Mouse (Mus musculus): ENCODE results near the gene Tbrg1. TPM values are rescaled to one million over a fixed set of nuclear protein-coding genes. Genes with fewer than 3 reads are reported as not detected.

Tbrg1 gene
- polyA plus RNA-seq, 1 experiment from 2014 or later = 59.7 TPM

DNA sequence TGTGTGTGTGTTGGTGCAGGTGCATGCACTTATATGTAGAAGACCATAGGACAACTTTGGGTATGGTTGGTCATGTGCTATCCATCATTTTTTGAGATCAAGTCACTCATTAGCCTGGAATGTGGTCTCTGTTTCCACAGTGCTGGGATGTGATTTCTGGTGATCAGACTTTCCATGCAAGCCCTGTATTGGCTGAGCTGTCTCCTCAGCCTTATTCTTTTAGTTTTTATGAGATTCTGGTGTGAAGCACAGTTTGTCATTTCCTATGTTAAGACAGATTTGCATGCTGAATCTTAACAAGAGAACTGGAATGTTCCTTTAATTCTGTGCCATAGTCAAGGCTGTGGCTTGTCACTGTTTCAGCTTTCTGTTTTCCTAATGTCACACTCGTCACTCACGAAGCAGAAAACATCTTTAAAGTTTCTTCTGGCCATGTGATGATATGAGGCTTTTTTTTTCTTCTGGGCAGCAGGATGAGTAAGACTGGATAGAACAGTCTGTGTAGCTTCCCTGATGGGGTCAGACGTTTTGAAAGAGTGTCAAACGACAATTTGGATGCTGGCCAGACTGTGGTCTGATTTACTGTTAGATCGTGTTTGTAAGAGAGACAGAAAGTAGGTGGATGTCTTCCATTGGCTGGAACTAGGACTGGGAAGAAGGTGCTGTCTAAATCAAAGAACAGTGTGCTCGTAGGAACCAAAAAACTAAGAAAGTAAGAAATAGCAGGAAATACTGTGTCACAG, 20.1 kb downstream of the Tbrg1 start:
- ATAC-seq = no peak
- H3K36me3 ChIP-seq (replicated peaks; ENCODE audit: insufficient read depth, low read length) = no peaks in the 10 kb centered on the region
- no peak for DNase-seq
- H3K9me3 ChIP-seq (ENCODE audit: low read length) = no peaks in the 10 kb centered on the region
- no peaks in the 10 kb centered on the region for H3K27me3 ChIP-seq (ENCODE audit: insufficient read depth, low read length)
- no peak overlapping the region for H3K4me3 ChIP-seq (ENCODE audit: low read depth, low read length)
- no peak overlapping the region for H3K27ac ChIP-seq (ENCODE audit: low read depth)
- no peak overlapping the region for H3K4me2 ChIP-seq (ENCODE audit: low read depth, low read length)
- 55% methylated on average over 6 of the region's 6 CpGs for WGBS (ENCODE audit: insufficient replicate concordance)
- H3K4me1 ChIP-seq (ENCODE audit: insufficient read depth) = no peaks in the 10 kb centered on the region
- H3K9ac ChIP-seq (replicated peaks) = no peak overlapping the region
- no peak for TF ChIP-seq EP300 (IDR thresholded peaks at IDR 0.05; ENCODE audit: low read depth)
- no peak for TF ChIP-seq CTCF (IDR thresholded peaks at IDR 0.05; ENCODE audit: low read depth)

DNA sequence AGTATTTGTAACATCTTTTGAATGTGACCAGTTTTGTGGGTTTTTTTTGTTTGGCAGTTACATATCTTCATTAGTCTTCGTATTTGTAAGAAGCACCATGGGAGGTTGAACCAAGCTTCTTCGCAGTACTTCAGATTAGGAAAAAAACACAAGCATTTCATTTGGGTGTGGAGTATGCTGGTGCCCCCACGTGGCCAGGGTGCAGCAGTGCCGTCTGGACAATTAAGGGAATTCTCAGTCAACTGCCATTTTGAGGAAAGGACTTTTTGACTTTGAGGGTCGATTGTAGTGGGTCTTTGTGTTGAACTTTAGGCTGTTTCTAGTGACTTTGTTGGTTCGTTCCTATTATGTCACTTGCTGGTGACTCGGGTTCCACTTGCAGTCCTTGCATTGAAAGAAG, 20.8 kb downstream of the Tbrg1 start:
- TF ChIP-seq EP300 (IDR thresholded peaks at IDR 0.05; ENCODE audit: low read depth) = no peak
- peak; percentile 80 for TF ChIP-seq CTCF (IDR thresholded peaks at IDR 0.05; ENCODE audit: low read depth)
- Histone ChIP-seq H3K36me3 (replicated peaks; ENCODE audit: insufficient read depth, low read length) (no peaks in the 10 kb centered on the region), H3K27me3 (ENCODE audit: insufficient read depth, low read length) (no peaks in the 10 kb centered on the region), H3K9ac (replicated peaks) (no peak overlapping the region), H3K4me2 (ENCODE audit: low read depth, low read length) (no peak overlapping the region), H3K4me3 (ENCODE audit: low read depth, low read length) (no peak overlapping the region), H3K27ac (ENCODE audit: low read depth) (no peak overlapping the region), H3K9me3 (ENCODE audit: low read length) (no peaks in the 10 kb centered on the region), H3K4me1 (ENCODE audit: insufficient read depth) (no peaks in the 10 kb centered on the region)
- no peak for ATAC-seq
- peak; percentile 56 for DNase-seq
- 17% methylated on average over 7 of the region's 7 CpGs for WGBS (ENCODE audit: insufficient replicate concordance)

DNA sequence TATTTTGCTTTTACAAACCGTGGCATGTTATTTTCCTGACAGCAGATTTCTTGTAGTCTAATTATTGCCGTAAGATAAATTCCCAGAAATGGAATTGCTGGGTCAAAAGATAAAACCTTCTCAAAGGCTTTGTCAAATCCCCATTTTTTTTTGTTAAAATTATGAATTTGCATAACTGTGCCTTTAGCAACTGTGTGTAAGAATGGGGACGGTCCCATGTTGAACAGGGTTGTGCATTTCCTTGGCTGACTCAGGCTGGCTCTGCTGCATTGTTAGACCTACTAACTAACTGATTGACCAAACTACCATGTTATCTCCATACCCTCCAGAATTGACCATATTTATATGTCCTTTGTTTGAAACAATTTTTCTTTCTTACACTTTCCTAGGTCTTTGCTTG, 22.8 kb downstream of the Tbrg1 start:
- Histone ChIP-seq H3K27ac (ENCODE audit: low read depth) (no peak overlapping the region), H3K4me2 (ENCODE audit: low read depth, low read length) (no peak overlapping the region), H3K9ac (replicated peaks) (no peak overlapping the region), H3K4me1 (ENCODE audit: insufficient read depth) (no peaks in the 10 kb centered on the region), H3K36me3 (replicated peaks; ENCODE audit: insufficient read depth, low read length) (no peaks in the 10 kb centered on the region), H3K4me3 (ENCODE audit: low read depth, low read length) (no peak overlapping the region), H3K27me3 (ENCODE audit: insufficient read depth, low read length) (no peaks in the 10 kb centered on the region), H3K9me3 (ENCODE audit: low read length) (no peaks in the 10 kb centered on the region)
- ATAC-seq = no peak
- TF ChIP-seq CTCF (IDR thresholded peaks at IDR 0.05; ENCODE audit: low read depth) (no peak), EP300 (IDR thresholded peaks at IDR 0.05; ENCODE audit: low read depth) (no peak)
- WGBS (ENCODE audit: insufficient replicate concordance) = 85% methylated on average over 3 of the region's 3 CpGs
- DNase-seq = no peak

DNA sequence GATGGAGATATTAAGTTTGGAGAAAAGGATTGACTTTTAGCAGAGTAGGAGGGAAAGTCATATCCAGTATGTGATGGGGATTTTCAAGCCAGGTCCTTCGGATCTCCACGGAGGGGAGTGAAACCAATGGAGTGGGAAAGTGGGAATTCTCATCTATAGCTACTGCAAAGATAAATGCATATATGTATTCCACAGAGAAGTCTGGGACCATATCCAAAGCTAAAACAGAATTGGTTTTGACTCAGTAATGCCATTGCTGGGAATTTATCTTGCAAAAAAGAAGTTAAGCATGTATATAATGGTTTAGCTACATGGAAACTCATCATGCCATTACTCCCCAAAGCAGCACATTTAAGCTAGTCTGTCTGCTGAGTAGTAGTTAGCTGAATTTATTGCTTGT, 24.8 kb downstream of the Tbrg1 start:
- no peak for TF ChIP-seq EP300 (IDR thresholded peaks at IDR 0.05; ENCODE audit: low read depth)
- TF ChIP-seq CTCF (IDR thresholded peaks at IDR 0.05; ENCODE audit: low read depth) = no peak
- no peaks in the 10 kb centered on the region for H3K9me3 ChIP-seq (ENCODE audit: low read length)

DNA sequence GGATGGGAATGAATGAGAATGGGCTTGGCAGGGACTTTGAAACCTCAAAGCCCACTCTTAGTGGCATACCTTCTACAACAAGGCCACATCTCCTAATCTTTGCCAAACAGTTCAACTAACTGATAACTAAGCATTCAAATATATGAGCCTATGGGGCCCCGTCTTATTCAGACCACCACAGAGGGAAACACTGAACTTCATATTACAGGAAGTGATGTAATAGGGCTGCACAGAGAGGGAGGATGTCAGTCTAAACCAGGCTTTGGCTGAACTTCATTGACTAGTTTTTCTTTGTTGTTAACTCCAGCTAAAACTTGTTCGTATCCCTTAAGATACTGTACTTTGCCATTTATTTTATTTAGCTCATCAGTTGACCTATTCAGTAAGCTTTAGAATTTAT, 27.2 kb downstream of the Tbrg1 start:
- no peak overlapping the region for H3K9ac ChIP-seq (replicated peaks)
- WGBS (ENCODE audit: insufficient replicate concordance) = 65% methylated on average over 2 of the region's 2 CpGs
- no peak for TF ChIP-seq EP300 (IDR thresholded peaks at IDR 0.05; ENCODE audit: low read depth)
- TF ChIP-seq CTCF (IDR thresholded peaks at IDR 0.05; ENCODE audit: low read depth) = no peak
- no peak overlapping the region for H3K4me2 ChIP-seq (ENCODE audit: low read depth, low read length)
- H3K4me3 ChIP-seq (ENCODE audit: low read depth, low read length) = no peak overlapping the region
- H3K27ac ChIP-seq (ENCODE audit: low read depth) = no peak overlapping the region
- H3K9me3 ChIP-seq (ENCODE audit: low read length) = no peaks in the 10 kb centered on the region
- H3K27me3 ChIP-seq (ENCODE audit: insufficient read depth, low read length) = no peaks in the 10 kb centered on the region
- no peak for ATAC-seq
- DNase-seq = no peak
- H3K36me3 ChIP-seq (replicated peaks; ENCODE audit: insufficient read depth, low read length) = no peaks in the 10 kb centered on the region
- no peaks in the 10 kb centered on the region for H3K4me1 ChIP-seq (ENCODE audit: insufficient read depth)

More for the DNA sequence above, 24.8 kb downstream of the Tbrg1 start:
- Histone ChIP-seq H3K4me2 (ENCODE audit: low read depth, low read length) (no peak overlapping the region), H3K27me3 (ENCODE audit: insufficient read depth, low read length) (no peaks in the 10 kb centered on the region), H3K4me1 (ENCODE audit: insufficient read depth) (no peaks in the 10 kb centered on the region), H3K4me3 (ENCODE audit: low read depth, low read length) (no peak overlapping the region), H3K9ac (replicated peaks) (no peak overlapping the region), H3K36me3 (replicated peaks; ENCODE audit: insufficient read depth, low read length) (no peaks in the 10 kb centered on the region), H3K27ac (ENCODE audit: low read depth) (no peak overlapping the region)
- DNase-seq (no peak), ATAC-seq (no peak)
- 79% methylated on average over 2 of the region's 2 CpGs for WGBS (ENCODE audit: insufficient replicate concordance)

DNA sequence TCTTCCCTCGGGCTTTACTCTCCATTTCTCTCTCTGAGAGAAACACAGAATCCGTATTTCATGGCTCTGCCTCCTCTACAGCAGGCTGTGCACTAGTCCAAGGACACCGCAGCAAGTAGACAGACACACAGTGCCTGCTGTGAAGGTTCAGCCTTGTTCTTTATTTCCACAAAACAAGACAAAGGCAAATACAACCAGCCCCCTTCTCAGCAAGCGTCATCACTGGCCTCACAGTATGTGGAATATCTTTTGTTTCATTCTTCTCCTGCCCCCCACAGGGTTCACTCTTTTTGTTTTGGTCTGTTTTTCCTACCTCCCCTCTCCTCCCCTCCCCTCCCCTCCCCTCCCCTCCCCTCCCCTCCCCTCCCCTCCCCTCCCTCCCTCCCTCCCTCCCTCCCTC, 28.5 kb downstream of the Tbrg1 start:
- WGBS (ENCODE audit: insufficient replicate concordance) = 77% methylated on average over 4 of the region's 4 CpGs
- Histone ChIP-seq H3K4me2 (ENCODE audit: low read depth, low read length) (no peak overlapping the region), H3K36me3 (replicated peaks; ENCODE audit: insufficient read depth, low read length) (no peaks in the 10 kb centered on the region), H3K9ac (replicated peaks) (no peak overlapping the region), H3K4me3 (ENCODE audit: low read depth, low read length) (no peak overlapping the region), H3K27me3 (ENCODE audit: insufficient read depth, low read length) (no peaks in the 10 kb centered on the region), H3K27ac (ENCODE audit: low read depth) (no peak overlapping the region), H3K9me3 (ENCODE audit: low read length) (no peaks in the 10 kb centered on the region), H3K4me1 (ENCODE audit: insufficient read depth) (no peaks in the 10 kb centered on the region)
- TF ChIP-seq EP300 (IDR thresholded peaks at IDR 0.05; ENCODE audit: low read depth) (no peak), CTCF (IDR thresholded peaks at IDR 0.05; ENCODE audit: low read depth) (no peak)
- no peak for ATAC-seq
- no peak for DNase-seq
